Mouse (Mus musculus) myocyte (in vitro differentiated cells): ENCODE measurements around the gene B4galt1. TPM values are rescaled to one million over a fixed set of nuclear protein-coding genes. Genes with fewer than 3 reads are reported as not detected.
A peak's percentile ranks its signal among the peaks of the same experiment; 100 is the strongest.

Experiments used
- H3K27me3 ChIP-seq: one replicate; pipeline ENCODE4 v1.6.1; 2011; ENCODE audit not compliant: control insufficient read depth, insufficient read depth, insufficient read length
- H3K36me3 ChIP-seq: one replicate; pipeline ENCODE4 v1.6.1; 2011; ENCODE audit not compliant: control insufficient read depth, insufficient read depth
- H3K4me2 ChIP-seq: one replicate; pipeline ENCODE4 v1.6.1; 2011; ENCODE audit warnings: low read depth, control low read depth
- H3K4me3 ChIP-seq: one replicate; pipeline ENCODE4 v1.5.1; 2011; ENCODE audit warnings: mild to moderate bottlenecking, control low read depth, moderate library complexity
- H3K79me2 ChIP-seq: one replicate; pipeline ENCODE4 v1.6.1; 2011; ENCODE audit not compliant: control insufficient read depth, insufficient read depth
- H3ac ChIP-seq: one replicate; pipeline ENCODE4 v1.6.1; 2011; ENCODE audit not compliant: control insufficient read depth, insufficient read length
- CEBPB ChIP-seq: IDR thresholded peaks from 2 replicates; pipeline ENCODE4 v1.6.1; 2011; ENCODE audit warnings: mild to moderate bottlenecking, moderate library complexity; ENCODE audit not compliant: poor library complexity, insufficient read depth, severe bottlenecking
- E2F4 ChIP-seq: IDR thresholded peaks from one replicate; pipeline ENCODE4 v1.6.1; 2011; ENCODE audit warnings: mild to moderate bottlenecking, control low read depth, moderate library complexity; ENCODE audit not compliant: insufficient read depth
- MAX ChIP-seq: IDR thresholded peaks from one replicate; pipeline ENCODE4 v1.6.1; 2011; ENCODE audit warnings: low read depth, mild to moderate bottlenecking, control low read depth
- MYOD1 ChIP-seq, 3 experiments: IDR thresholded peaks; one replicate each; pipeline ENCODE4 v1.6.1; 2011; ENCODE audit warnings: control low read depth in 2 of 3, low read depth in 2 of 3, mild to moderate bottlenecking in 2 of 3, moderate library complexity in 1 of 3; ENCODE audit not compliant: insufficient read length in 2 of 3, control insufficient read depth in 1 of 3
- MYOG ChIP-seq, 3 experiments: IDR thresholded peaks; one replicate each; pipeline ENCODE4 v1.6.1; 2011; ENCODE audit warnings: control low read depth in 2 of 3, low read depth in 2 of 3, mild to moderate bottlenecking in 2 of 3; ENCODE audit not compliant: insufficient read length in 2 of 3, control insufficient read depth in 1 of 3, insufficient read depth in 1 of 3
- POLR2A ChIP-seq: IDR thresholded peaks from one replicate; pipeline ENCODE4 v1.6.1; 2011; ENCODE audit warnings: low read depth, mild to moderate bottlenecking, control low read depth, moderate library complexity; ENCODE audit not compliant: insufficient read length
- POLR2AphosphoS2 ChIP-seq: IDR thresholded peaks from one replicate; pipeline ENCODE4 v1.6.1; 2011; ENCODE audit warnings: low read depth, control low read depth; ENCODE audit not compliant: insufficient read length
- REST ChIP-seq: IDR thresholded peaks from one replicate; pipeline ENCODE4 v1.6.1; 2011; ENCODE audit warnings: mild to moderate bottlenecking, control low read depth, moderate library complexity; ENCODE audit not compliant: insufficient read depth, insufficient read length
- SRF ChIP-seq: IDR thresholded peaks from one replicate; pipeline ENCODE4 v1.6.1; 2011; ENCODE audit warnings: low read depth; ENCODE audit not compliant: control insufficient read depth, insufficient read length
- TCF12 ChIP-seq: IDR thresholded peaks from one replicate; pipeline ENCODE4 v1.6.1; 2011; ENCODE audit warnings: mild to moderate bottlenecking, control low read depth; ENCODE audit not compliant: poor library complexity, insufficient read depth, severe bottlenecking
- TCF3 ChIP-seq: IDR thresholded peaks from one replicate; pipeline ENCODE4 v1.6.1; 2011; ENCODE audit warnings: low read depth, control low read depth; ENCODE audit not compliant: insufficient read length
- USF1 ChIP-seq: IDR thresholded peaks from one replicate; pipeline ENCODE4 v1.6.1; 2011; ENCODE audit warnings: low read depth, mild to moderate bottlenecking, control low read depth, moderate library complexity
- polyA plus RNA-seq: library from polyadenylated mRNA; unstranded; fragments of >200 nt; fragmentation: generic; extraction: Trizol; gene quantifications from one replicate; pipeline ENCODE4 v1.2.1, GENCODE M21; 2012; ENCODE audit warnings: missing spikeins

B4galt1 gene
- polyA plus RNA-seq, 1 experiment, result 37.7 TPM

GRCm38 (mm10) chr4:40852861-40853564 lies 792 bp downstream of the B4galt1 start:
- Histone ChIP-seq H3K27me3 (no peaks in the 10 kb centered on the region), H3K4me2 (peak overlapping the region; percentile 94), H3K4me3 (peak overlapping the region; percentile 78), H3K36me3 (no peaks in the 10 kb centered on the region), H3K79me2 (peaks cover 54% of the 10 kb centered on the region), H3ac (peak overlapping the region; percentile 85)
- TF ChIP-seq MAX (no peak), POLR2A (no peak), CEBPB (no peak), TCF12 (no peak)

GRCm38 (mm10) chr4:40852249-40852781 lies 1.5 kb downstream of the B4galt1 start:
- no peaks in the 10 kb centered on the region for H3K27me3 ChIP-seq
- H3K36me3 ChIP-seq, result no peaks in the 10 kb centered on the region
- H3K4me2 ChIP-seq, result peak overlapping the region; percentile 94
- H3K79me2 ChIP-seq, result peaks cover 61% of the 10 kb centered on the region
- no peak for TF ChIP-seq TCF12
- no peak for TF ChIP-seq TCF3
- TF ChIP-seq POLR2AphosphoS2, result no peak
- peak; percentile 52; the same call in 1 of the 2 replicates for TF ChIP-seq CEBPB
- peak overlapping the region; percentile 85 for H3ac ChIP-seq
- H3K4me3 ChIP-seq, result peak overlapping the region; percentile 78

GRCm38 (mm10) chr4:40851763-40852248 lies 2.0 kb downstream of the B4galt1 start:
- Histone ChIP-seq H3K27me3 (no peaks in the 10 kb centered on the region), H3K79me2 (peaks cover 66% of the 10 kb centered on the region), H3K4me2 (peak overlapping the region; percentile 94), H3K4me3 (peak overlapping the region; percentile 78), H3K36me3 (no peaks in the 10 kb centered on the region), H3ac (no peak overlapping the region)
- TF ChIP-seq TCF12 (no peak), CEBPB (no peak), MYOD1 (IDR thresholded peaks at IDR 0.05; ENCODE audit: control insufficient read depth in 1 of 3, insufficient read length in 2 of 3, low read depth in 2 of 3) (no peak), POLR2A (no peak), E2F4 (no peak), USF1 (no peak), SRF (no peak), REST (no peak), TCF3 (no peak), POLR2AphosphoS2 (no peak), MAX (no peak), MYOG (IDR thresholded peaks at IDR 0.05; ENCODE audit: control insufficient read depth in 1 of 3, insufficient read depth in 1 of 3, insufficient read length in 2 of 3, low read depth in 2 of 3) (no peak)

- Histone ChIP-seq H3K36me3 (no peaks in the 10 kb centered on the region), H3K4me3 (peak overlapping the region; percentile 78), H3ac (no peak overlapping the region), H3K4me2 (peak overlapping the region; percentile 94), H3K27me3 (no peaks in the 10 kb centered on the region), H3K79me2 (peaks cover 72% of the 10 kb centered on the region)
- peak in 2 of 3 experiments; percentile 53 to 67 for TF ChIP-seq MYOD1 (IDR thresholded peaks at IDR 0.05; ENCODE audit: control insufficient read depth in 1 of 3, insufficient read length in 2 of 3, low read depth in 2 of 3)
- 0 out of 2 replicates have a peak, but pooled peaks have one; percentile 10 for TF ChIP-seq CEBPB
- TF ChIP-seq TCF12, result peak; percentile 5
- TF ChIP-seq E2F4, result no peak
- peak in 1 of 3 experiments; percentile 67 for TF ChIP-seq MYOG (IDR thresholded peaks at IDR 0.05; ENCODE audit: control insufficient read depth in 1 of 3, insufficient read depth in 1 of 3, insufficient read length in 2 of 3, low read depth in 2 of 3)
- no peak for TF ChIP-seq TCF3
Observed at GRCm38 (mm10) chr4:40851031-40851762, 2.6 kb downstream of the B4galt1 start.

GRCm38 (mm10) chr4:40850582-40850981 lies 3.2 kb downstream of the B4galt1 start:
- peak overlapping the region; percentile 78 for H3K4me3 ChIP-seq

More at GRCm38 (mm10) chr4:40850582-40850981, 3.2 kb downstream of the B4galt1 start:
- H3K79me2 ChIP-seq, result peaks cover 78% of the 10 kb centered on the region
- H3K4me2 ChIP-seq, result peak overlapping the region; percentile 94
- H3ac ChIP-seq, result no peak overlapping the region
- no peaks in the 10 kb centered on the region for H3K36me3 ChIP-seq
- no peaks in the 10 kb centered on the region for H3K27me3 ChIP-seq
- no peak for TF ChIP-seq MYOG (IDR thresholded peaks at IDR 0.05; ENCODE audit: control insufficient read depth in 1 of 3, insufficient read depth in 1 of 3, insufficient read length in 2 of 3, low read depth in 2 of 3)
- TF ChIP-seq TCF12, result no peak
